Mouse (Mus musculus): Measurements from ENCODE around the gene Cops8.

GRCm38 (mm10) chr1:90566664-90567440 is 35.9 kb upstream of the Cops8 start:
- TF ChIP-seq CTCF (IDR thresholded peaks at IDR 0.05 in 2 of 3, conservative IDR thresholded peaks at IDR 0.05 in 1 of 3; ENCODE audit: control insufficient read depth in 1 of 3, insufficient read depth in 1 of 3, low read depth in 2 of 3, low read length in 3 of 3, poor library complexity in 1 of 3, severe bottlenecking in 1 of 3) (no peak), USF1 (IDR thresholded peaks at IDR 0.05; ENCODE audit: low read depth, low read length) (no peak), MEF2A (IDR thresholded peaks at IDR 0.05; ENCODE audit: extremely low read depth, insufficient replicate concordance, low read depth, low read length, poor library complexity, severe bottlenecking) (no peak), MAX (IDR thresholded peaks at IDR 0.05; ENCODE audit: low read length) (no peak), POLR2AphosphoS5 (IDR thresholded peaks at IDR 0.05; ENCODE audit: borderline replicate concordance, low read depth, low read length) (no peak), POLR2A (IDR thresholded peaks at IDR 0.05; ENCODE audit: control insufficient read depth in 1 of 2, insufficient read depth in 1 of 2, low read depth in 1 of 2, low read length in 2 of 2, poor library complexity in 1 of 2) (no peak), ZNF384 (IDR thresholded peaks at IDR 0.05; ENCODE audit: low read depth, low read length) (no peak), ZC3H11A (IDR thresholded peaks at IDR 0.05; ENCODE audit: low read depth, low read length) (no peak), ZMIZ1 (IDR thresholded peaks at IDR 0.05; ENCODE audit: low read depth, low read length) (no peak), ELF1 (IDR thresholded peaks at IDR 0.05; ENCODE audit: low read depth, low read length) (no peak), EP300 (IDR thresholded peaks at IDR 0.05; ENCODE audit: low read depth in 1 of 2, low read length in 2 of 2) (no peak), NELFE (IDR thresholded peaks at IDR 0.05; ENCODE audit: low read depth, low read length) (no peak)

Data from MEL (cell line).